Mouse (Mus musculus): Measurements from ENCODE around the gene Pir.

Gene Pir

GRCm38 (mm10) chrX:164269285-164269761, at the start of gene Pir:
Pir (plus strand) TSS chrX:164269371.
- DNase-seq = peak; percentile 2

DNA sequence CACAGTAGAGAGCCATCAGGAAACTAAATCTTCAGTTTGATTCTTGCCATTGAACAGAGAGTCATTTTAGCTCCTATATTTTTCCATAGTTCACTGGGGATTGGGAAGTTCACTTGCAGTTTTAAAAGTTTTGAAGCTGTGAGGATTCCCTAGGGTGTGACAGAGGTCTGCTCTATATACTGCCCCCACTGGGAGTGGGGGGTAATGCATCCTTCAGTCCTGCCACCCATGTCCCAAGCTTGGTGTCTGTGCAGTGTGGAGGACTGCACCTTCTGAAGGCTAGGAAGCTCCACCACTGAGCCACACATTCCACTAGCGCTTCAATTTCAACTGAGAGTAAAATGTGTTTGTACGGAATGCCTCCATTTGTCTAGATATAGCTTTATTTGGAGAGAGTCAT, 47.2 kb upstream of the Pir start:
- DNase-seq = no peak

- no peak for DNase-seq
Measured at GRCm38 (mm10) chrX:164233380-164233779, 35.8 kb upstream of the Pir start.

GRCm38 (mm10) chrX:164245714-164246113, 23.5 kb upstream of the Pir start:
- no peak for DNase-seq

GRCm38 (mm10) chrX:164246722-164247121, 22.4 kb upstream of the Pir start:
- no peak for DNase-seq

DNA sequence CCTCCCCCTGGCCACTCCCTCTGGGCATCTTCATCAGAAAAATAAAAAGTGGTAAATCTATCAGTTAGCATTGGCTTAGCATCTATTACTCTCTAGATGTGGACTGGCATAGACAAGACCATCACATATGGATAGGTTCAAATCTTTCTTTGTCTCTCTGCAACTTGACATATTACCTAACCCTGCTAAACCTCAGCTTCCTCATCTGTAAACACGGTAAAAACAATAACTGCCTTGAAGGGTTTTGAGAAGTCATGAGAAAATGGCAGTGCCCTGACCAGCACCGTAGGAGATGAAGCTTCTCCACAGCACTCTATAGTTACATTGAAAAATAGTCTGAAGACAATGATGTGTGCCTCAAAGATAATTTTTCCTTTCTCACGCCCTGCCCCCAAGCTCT, 12.6 kb upstream of the Pir start:
- DNase-seq = no peak

DNA sequence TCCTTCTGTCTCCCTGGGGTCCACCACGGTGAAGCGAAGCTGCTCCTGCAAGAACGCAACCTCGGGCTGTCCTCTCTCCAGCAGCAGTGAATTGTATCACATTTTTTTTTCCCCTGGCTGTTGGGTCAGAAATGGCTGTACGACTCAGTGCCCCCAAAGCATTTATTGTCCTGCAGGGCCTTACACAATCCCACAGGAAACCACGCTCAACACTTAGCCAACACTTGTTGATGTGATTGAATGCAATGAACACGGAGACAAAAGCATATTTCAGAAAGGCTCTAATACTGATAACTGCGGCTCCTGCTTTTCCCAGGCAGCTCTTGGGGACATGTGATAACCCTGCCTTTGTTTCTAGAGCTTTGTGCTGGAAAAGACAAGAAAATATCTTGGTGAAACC, 11.1 kb upstream of the Pir start, which contains the start of gene Bmx:
TSS of gene Bmx (minus strand) at position 137 of the 400 bp plus-strand sequence.
- DNase-seq = no peak

DNA sequence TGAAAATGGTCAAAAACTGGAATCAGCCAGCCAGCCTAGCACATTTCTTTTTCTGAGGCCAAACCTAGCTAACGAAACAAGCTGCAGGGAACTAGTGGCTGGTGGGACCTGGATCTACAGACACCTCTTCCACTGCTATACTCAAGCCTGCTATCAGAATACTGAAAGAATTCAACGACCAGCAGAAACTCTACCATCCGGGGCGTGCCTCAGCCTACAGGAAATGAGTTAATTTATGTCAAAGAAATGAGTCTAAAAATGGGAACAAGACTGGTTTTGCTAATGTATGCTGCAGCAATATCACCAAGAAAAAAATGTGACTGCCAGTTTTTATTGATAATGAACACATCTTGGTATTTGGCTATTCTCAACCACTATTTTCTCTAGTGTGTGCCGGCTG, 10.5 kb upstream of the Pir start:
- no peak for DNase-seq

DNA sequence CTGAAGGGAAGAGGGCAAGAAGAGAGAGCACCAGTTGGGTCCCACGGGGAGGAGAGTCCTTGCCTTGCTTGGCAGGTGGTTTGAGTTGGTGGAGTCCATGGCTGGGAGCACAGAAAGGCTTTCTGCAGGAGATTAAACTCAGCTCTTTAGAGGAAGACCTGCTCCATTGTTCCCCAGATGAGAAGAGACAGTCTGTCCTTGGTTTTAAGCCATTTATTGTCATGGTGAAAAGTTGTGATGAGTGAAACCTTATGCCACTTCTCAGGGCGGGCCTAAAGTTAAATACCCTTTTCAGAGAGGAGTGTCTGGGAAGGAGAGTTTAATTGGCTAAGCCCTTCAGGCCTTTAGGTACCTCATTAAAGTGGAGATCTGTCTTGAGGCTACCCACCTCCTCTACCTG, 6.9 kb upstream of the Pir start:
- no peak for DNase-seq

GRCm38 (mm10) chrX:164264861-164265260, 4.3 kb upstream of the Pir start:
- DNase-seq = no peak

DNA sequence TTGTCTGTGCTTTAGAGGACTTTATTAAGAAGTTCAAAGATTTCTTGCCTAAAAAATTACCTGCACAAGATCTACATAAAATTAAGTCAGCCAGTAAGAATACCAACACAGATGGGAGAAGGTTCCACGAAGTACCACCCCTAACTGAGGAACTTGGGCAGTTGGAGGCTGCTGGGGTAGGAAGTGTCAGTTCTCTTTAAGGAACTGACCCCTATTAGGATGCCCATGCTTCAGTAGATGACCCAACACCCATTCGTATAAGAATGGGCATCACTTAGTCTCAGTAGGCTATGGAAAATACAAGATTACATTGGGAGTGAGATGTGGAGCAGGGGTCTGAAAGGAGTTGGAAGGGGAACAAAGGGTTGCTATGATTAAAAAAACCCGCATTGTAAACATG, 1.4 kb downstream of the Pir start:
- DNase-seq = no peak

DNA sequence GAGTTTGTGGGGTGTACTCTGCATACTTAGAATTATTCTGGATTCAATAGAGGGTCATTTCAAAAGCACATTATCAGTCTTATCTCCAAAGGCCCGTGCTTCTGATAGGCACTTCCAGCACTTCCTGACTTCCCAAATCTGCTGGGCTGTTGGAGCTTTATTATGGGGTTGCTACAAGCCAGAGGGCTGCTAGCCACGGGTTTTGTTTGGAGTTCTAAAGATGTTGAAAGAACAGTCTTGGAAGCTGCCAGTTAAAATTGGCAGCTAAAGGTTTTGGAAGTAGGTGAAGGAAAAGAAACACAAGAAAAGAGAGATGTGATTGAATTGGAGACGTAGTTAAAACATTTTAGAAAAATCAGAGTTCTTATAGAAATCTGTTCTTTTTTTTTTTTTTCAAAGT, 6.4 kb downstream of the Pir start:
- no peak for DNase-seq

GRCm38 (mm10) chrX:164280918-164281647, 11.9 kb downstream of the Pir start:
- no peak for DNase-seq

- no peak for DNase-seq
Measured at GRCm38 (mm10) chrX:164283808-164284207, 14.6 kb downstream of the Pir start.

DNA sequence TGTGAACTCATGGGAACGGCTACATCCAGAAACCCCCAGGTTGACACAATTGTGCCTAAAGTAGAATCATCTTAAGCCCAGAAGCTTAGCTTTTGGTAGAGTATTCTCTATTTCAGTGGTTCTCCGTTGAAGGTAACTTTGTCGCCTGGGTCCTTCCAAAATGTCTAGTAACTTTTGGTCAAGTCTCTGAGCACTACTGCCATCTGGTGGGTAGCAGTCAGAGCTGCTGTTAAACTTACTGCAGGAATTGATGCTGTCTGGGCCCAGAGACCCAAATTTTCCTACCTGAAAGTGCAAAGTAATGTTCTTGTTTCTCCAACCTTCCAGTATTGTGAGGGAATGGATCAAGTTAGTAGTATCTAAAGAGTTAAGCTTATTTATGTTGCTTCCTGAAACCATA, 17.9 kb downstream of the Pir start:
- no peak for DNase-seq

DNA sequence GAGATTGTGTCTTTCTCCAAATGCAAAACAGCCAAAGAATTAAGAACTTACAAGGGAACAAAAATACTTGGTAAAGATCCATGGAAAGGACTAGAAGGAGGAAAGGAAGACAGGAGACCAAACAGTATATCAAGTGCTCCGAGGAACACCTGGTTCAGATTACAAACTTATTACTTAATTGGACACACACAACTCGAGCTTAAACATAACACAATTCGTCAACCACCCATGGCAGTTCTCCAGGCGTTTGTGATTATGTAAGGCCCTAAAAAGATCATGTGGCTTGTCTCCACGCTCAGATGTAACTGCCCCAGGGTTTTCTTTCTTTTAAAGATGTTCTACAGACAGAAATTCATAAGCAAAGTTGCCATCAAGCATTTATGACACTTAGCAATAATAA, 22.0 kb downstream of the Pir start:
- DNase-seq = no peak

GRCm38 (mm10) chrX:164306250-164306649, 37.1 kb downstream of the Pir start:
- no peak for DNase-seq

GRCm38 (mm10) chrX:164313876-164314275, 44.7 kb downstream of the Pir start:
- DNase-seq = no peak

DNA sequence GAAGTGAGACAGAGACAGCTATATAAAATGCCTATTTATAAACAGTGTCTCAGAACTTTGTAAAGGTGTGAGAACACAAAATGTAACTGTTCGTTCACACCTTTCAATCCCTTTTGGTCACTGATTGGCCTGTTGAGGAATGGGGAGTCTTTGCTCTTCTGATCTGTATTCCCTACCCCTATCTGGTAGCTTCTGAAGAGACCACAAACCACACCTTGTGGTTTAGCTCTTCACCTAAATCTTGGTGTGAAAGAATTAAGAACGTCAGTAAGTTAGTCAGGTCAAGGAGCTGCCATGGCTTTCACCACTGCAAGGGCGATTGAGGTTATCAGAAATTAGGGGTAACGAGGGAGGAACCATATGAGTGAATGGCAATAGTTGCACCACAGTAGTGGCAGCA, 49.4 kb downstream of the Pir start:
- no peak for DNase-seq

GRCm38 (mm10) chrX:164320031-164320430, 50.9 kb downstream of the Pir start:
- no peak for DNase-seq

- no peak for DNase-seq
Measured at GRCm38 (mm10) chrX:164322492-164322891, 53.3 kb downstream of the Pir start.

DNA sequence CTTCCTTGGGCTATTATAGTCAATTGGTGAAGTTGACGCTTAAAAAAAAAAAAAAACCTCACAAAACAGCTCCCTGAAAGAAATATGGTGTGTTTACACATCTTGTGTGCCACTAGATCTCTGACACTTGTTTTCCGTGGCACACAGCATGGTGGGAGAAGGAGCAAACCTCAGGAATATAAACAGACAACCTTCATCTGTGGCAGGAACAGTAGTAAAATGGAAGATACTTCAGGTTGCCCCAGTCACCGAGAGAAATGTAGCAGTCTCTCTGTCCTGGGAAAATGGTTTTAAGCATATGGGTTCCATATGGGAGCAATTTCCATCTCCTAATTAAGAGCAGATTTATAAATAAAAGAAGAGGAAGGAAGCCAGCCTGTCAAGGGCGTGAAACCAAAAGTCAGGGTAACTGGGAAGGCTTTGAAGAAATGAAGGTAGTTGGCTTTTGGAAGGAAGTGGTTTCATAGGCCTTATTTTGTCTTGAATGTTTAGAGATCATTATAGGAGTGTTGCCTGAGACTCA, 54.3 kb downstream of the Pir start:
- DNase-seq = no peak

DNA sequence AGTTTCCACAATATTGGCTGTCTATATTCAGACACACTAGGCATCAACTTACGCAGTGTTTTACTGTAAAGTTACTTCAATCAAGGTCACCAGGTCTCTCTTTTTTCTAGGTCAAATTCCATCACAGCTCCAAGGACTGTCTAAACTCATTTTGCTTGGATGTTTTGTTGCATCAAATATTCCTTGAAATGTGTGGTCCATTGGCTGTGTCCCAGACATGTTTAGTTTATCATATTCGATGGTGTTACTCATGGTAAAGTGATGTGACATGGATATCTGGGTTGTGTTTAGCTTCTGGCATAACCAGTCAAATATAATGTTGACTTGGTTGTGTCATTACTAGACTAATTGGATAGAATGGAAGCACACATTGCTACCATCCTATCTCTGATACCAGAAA, 61.2 kb downstream of the Pir start:
- no peak for DNase-seq

- DNase-seq = no peak
Measured at GRCm38 (mm10) chrX:164330766-164331165, 61.6 kb downstream of the Pir start.

DNA sequence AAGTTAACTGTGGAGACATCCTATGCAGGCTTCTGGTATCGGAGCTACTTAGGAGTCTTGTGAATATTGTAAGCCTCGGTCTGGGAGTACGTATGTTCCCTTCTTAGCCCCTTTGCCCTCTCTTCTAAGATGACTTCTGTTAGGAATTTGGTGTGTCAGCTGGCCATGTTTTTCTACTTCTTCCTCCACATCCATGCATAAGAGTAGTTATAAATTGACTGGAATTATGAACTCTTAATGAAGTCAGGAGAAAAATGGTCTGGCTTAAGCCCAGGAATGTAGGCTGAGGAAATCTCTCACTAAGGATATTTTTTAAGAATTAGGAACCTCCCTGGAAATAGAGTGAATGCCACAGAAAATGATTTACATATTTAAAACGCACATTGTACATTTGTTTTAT, 69.4 kb downstream of the Pir start:
- no peak for DNase-seq
